Mouse (Mus musculus) kidney, embryonic 15.5 days (tissue): ENCODE measurements at regions not wholly inside any gene's neighbourhood (a gene's known extent, or its start where the extent isn't known, plus 50 kb on each side); places are given as distances from the start of the nearest gene placed in this dataset.

Experiments used
- ATAC-seq: fragments of 200-750 bp; cut with Nextera tagmentation; replicated peaks from 2 replicates; pipeline ENCODE4 v1.8.0; 2017; ENCODE audit warnings: moderate TSS enrichment; ENCODE audit not compliant: low FRiP score
- H3K27ac ChIP-seq: fragments of 300-500 bp; sonication (generic); 2 replicates; pipeline ENCODE4 v1.5.1; 2015; ENCODE audit warnings: mild to moderate bottlenecking, inconsistent platforms
- H3K27me3 ChIP-seq: fragments of 300-500 bp; sonication (generic); 2 replicates; pipeline ENCODE4 v1.6.1; 2015; ENCODE audit warnings: inconsistent platforms
- H3K36me3 ChIP-seq: fragments of 300-500 bp; sonication (generic); 2 replicates; pipeline ENCODE4 v1.6.1; 2015; ENCODE audit warnings: inconsistent platforms
- H3K4me1 ChIP-seq: fragments of 300-500 bp; sonication (generic); 2 replicates; pipeline ENCODE4 v1.6.1; 2015; ENCODE audit warnings: inconsistent platforms
- H3K4me2 ChIP-seq: fragments of 300-500 bp; sonication (generic); 2 replicates; pipeline ENCODE4 v1.6.1; 2015; ENCODE audit warnings: moderate library complexity, mild to moderate bottlenecking, inconsistent platforms
- H3K4me3 ChIP-seq: fragments of 300-500 bp; sonication (generic); replicated peaks from 2 replicates; pipeline ENCODE4 v1.5.1; 2015; ENCODE audit warnings: mild to moderate bottlenecking, inconsistent platforms
- H3K9ac ChIP-seq: fragments of 300-500 bp; sonication (generic); 2 replicates; pipeline ENCODE4 v1.6.1; 2015; ENCODE audit warnings: mild to moderate bottlenecking, inconsistent platforms
- H3K9me3 ChIP-seq: fragments of 300-500 bp; sonication (generic); replicated peaks from 2 replicates; pipeline ENCODE4 v1.6.1; 2016; ENCODE audit warnings: inconsistent platforms
- WGBS: fragments of 180-500 bp; shearing (Covaris S2); methylation state at CpG from one replicate; pipeline ENCODE4 v1.1.7; 2015; ENCODE audit warnings: mixed read lengths; 5-methylcytosine and 5-hydroxymethylcytosine counted together

DNA sequence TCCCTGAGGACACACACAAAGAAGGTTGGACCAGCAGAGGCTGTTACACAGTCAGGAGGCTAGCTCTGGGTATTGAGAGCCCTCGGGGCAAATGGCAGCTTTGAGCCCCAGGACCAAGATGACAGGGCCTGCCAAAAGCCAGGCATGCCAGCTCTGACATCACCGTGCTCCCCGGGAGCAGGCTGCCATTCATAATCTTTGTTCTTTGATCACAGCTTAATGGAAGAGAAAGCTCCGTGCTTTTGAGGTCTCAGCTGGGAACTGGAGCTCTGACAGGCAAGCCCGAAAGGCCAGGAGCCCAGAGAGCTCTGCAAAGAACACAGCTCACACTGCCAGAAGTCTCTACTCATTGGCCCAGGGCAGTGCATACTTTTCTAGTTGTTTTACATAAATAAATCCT is 150.7 kb downstream of the Klhl25 start:
- Histone ChIP-seq H3K9ac (no peak overlapping the region), H3K27ac (no peak overlapping the region), H3K9me3 (no peaks in the 10 kb centered on the region), H3K4me2 (no peak overlapping the region), H3K4me1 (no peaks in the 10 kb centered on the region), H3K27me3 (no peaks in the 10 kb centered on the region), H3K4me3 (no peak overlapping the region), H3K36me3 (no peaks in the 10 kb centered on the region)
- 57% methylated on average over 5 of the region's 5 CpGs for WGBS
- no peak for ATAC-seq

DNA sequence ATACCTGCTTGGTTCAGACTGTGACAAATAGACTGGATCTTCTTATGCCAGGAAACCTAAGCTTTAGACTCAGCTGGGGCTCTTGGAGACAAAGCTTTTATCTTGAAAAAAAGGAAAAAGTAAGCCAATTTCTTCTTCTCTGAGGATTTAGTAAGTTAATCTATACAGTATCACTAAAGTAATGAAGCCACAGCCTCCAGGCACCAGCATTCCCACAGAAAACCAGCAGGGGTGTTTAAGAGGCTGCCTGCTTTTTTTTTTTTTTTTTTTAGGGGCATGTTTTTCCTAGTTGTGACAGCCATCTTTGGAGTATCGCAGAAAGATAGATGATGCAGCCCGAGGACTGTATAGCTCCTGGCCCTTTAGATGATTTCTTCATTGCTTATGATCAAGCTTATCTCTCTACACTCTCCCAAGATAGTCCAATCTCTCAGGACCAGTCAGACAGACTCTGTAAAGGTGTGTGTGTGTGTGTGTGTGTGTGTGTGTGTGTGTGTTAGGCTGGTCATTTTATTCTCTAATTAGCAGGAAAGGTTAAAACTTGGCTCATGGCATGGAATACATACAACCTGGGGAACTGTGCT is 151.3 kb downstream of the Klhl25 start:
- Histone ChIP-seq H3K4me1 (no peaks in the 10 kb centered on the region), H3K9ac (no peak overlapping the region), H3K9me3 (no peaks in the 10 kb centered on the region), H3K4me3 (no peak overlapping the region), H3K27me3 (no peaks in the 10 kb centered on the region), H3K36me3 (no peaks in the 10 kb centered on the region), H3K4me2 (no peak overlapping the region), H3K27ac (no peak overlapping the region)
- no peak for ATAC-seq
- 83% methylated on average over 2 of the region's 2 CpGs for WGBS

DNA sequence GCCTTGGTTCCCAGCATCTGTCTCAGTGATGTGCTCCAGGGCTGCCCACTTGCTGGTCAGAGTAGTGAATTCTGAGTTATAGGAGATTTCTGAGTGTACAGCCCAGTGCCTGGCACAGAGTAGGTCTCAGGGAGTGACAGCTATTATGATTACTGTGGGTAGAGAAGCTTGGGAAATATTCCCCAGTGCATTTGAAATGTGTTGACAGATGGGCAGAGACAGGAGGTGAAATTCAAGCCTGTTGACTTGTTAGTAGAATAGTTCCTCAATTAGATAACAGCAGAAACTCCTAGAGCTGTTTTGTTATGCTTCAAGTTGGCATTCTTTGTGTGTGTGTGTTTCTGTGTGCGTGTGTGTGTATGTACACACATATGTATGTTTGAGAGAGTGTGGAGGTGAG is 152.9 kb downstream of the Klhl25 start:
- Histone ChIP-seq H3K36me3 (no peaks in the 10 kb centered on the region), H3K9ac (no peak overlapping the region), H3K4me3 (no peak overlapping the region), H3K4me2 (no peak overlapping the region), H3K9me3 (no peaks in the 10 kb centered on the region), H3K4me1 (no peaks in the 10 kb centered on the region), H3K27me3 (no peaks in the 10 kb centered on the region), H3K27ac (no peak overlapping the region)
- ATAC-seq = no peak
- WGBS = 88% methylated on average over 1 of the region's 1 CpGs

DNA sequence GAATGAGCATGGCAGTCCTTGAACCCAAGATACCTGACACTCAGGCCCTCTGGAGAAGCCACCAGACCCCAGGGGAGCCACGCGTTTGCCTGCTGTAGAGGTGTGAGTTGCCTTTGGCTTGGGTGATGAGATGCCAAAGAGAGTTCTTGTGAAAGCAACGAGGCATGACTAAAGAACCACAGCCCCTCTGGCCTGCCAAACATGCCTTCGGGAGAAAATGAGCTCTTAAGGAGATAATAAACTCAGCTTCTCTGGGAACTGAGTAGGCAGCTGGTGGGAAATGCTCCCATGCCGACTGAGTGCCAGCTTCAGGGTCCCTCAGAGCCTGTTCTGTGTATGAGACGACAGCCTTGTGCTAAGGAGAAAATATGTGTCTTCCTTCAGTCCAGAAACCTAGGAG is 160.1 kb downstream of the Klhl25 start:
- WGBS = 42% methylated on average over 6 of the region's 6 CpGs
- Histone ChIP-seq H3K4me3 (no peak overlapping the region), H3K4me2 (no peak overlapping the region), H3K9me3 (no peaks in the 10 kb centered on the region), H3K4me1 (no peaks in the 10 kb centered on the region), H3K36me3 (no peaks in the 10 kb centered on the region), H3K9ac (no peak overlapping the region), H3K27ac (no peak overlapping the region), H3K27me3 (no peaks in the 10 kb centered on the region)
- ATAC-seq = no peak

DNA sequence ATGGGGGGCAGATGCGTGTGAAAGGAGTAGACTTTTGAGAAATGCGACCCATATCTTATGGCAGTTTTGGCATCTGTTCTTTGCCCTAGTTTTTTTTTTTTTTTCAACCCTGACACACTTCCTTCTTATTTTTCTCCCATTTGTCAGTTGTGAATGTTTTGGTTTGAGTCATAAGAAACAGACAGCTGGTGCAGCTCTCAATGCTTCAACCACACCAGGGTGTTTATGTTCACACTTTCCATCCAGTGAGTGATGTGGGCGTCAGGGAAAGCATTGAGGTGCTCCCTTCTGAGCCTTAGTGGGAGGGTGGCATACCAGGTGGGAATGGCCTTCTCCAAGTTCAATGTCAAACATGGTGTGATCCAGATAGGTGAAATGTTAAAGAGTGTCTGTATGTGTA is 181.9 kb upstream of the Agbl1 start:
- no peak overlapping the region for H3K4me3 ChIP-seq
- no peak for ATAC-seq

DNA sequence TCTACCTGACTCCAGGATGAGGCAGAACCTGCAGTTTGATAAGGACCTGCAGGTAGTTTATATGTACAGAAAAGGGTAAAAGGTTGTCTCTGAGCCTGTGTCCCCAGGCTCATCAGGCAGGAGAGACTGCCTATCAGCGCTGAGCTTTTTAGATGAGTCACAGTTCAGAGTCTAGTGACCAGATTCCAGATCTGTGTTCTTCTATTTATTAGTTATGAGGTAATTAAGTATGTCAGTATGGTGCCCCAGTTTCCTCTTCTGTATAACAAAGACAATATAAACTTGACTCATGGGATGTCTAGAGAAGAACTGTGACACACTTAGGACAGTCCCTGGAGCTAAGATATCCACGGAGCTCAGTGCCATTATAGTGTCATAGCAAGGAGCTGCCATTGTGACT is 180.3 kb upstream of the Agbl1 start:
- no peak overlapping the region for H3K9ac ChIP-seq
- no peaks in the 10 kb centered on the region for H3K4me1 ChIP-seq
- H3K4me2 ChIP-seq = no peak overlapping the region
- H3K27me3 ChIP-seq = no peaks in the 10 kb centered on the region
- no peak for ATAC-seq
- no peaks in the 10 kb centered on the region for H3K9me3 ChIP-seq
- no peak overlapping the region for H3K4me3 ChIP-seq
- 79% methylated on average over 2 of the region's 2 CpGs for WGBS
- no peaks in the 10 kb centered on the region for H3K36me3 ChIP-seq
- H3K27ac ChIP-seq = no peak overlapping the region

More for the DNA sequence above, 181.9 kb upstream of the Agbl1 start:
- WGBS = 66% methylated on average over 3 of the region's 3 CpGs
- H3K36me3 ChIP-seq = no peaks in the 10 kb centered on the region
- H3K27ac ChIP-seq = no peak overlapping the region
- no peak overlapping the region for H3K4me2 ChIP-seq
- no peaks in the 10 kb centered on the region for H3K4me1 ChIP-seq
- no peaks in the 10 kb centered on the region for H3K9me3 ChIP-seq
- no peaks in the 10 kb centered on the region for H3K27me3 ChIP-seq
- H3K9ac ChIP-seq = no peak overlapping the region

DNA sequence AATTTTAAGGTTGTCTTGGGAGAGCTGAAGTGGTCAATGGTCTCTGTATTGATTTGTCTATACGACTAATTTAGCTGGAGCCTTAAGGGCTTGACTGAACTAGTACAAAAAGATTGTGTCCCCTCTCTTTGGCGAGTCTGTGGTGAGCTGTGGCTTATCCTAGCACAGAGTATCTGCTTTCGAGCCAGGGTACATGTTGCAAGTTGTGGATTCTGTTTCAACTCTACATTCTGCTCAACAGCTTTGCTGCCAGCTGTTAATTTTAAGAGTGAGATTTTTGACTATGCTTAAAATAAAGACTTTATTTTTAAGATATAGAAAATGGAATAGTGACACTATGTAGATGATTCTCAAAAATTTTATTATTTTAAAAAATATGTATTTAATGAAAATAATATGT is 175.8 kb upstream of the Agbl1 start:
- Histone ChIP-seq H3K9me3 (no peaks in the 10 kb centered on the region), H3K4me1 (no peaks in the 10 kb centered on the region), H3K4me2 (no peak overlapping the region), H3K27ac (no peak overlapping the region), H3K9ac (no peak overlapping the region), H3K36me3 (no peaks in the 10 kb centered on the region), H3K4me3 (no peak overlapping the region), H3K27me3 (no peaks in the 10 kb centered on the region)
- no peak for ATAC-seq
- WGBS = 82% methylated on average over 3 of the region's 3 CpGs

DNA sequence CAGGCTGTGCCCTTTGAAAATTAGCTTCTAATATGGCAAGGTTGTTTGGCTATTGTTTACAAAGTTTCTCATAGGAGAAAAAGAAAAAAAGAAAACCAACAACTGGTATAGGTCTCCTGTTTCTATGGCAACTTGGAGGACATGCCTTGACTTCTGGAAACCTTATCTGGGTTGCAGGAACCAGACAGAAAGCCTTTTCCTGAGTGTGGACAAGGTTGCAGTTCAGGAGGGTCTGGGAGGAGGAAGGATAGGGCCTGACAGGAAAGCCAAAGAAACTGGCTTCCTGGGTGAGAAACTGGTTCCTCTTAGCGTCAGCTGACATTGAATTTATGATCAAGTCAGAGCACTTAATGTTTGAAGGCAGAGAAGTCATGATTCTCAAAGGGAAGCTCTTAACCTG is 130.5 kb upstream of the Agbl1 start:
- Histone ChIP-seq H3K27me3 (no peaks in the 10 kb centered on the region), H3K9me3 (no peaks in the 10 kb centered on the region), H3K27ac (no peak overlapping the region), H3K4me1 (no peaks in the 10 kb centered on the region), H3K9ac (no peak overlapping the region), H3K4me2 (no peak overlapping the region), H3K4me3 (no peak overlapping the region), H3K36me3 (no peaks in the 10 kb centered on the region)
- ATAC-seq = no peak
- WGBS = 45% methylated on average over 1 of the region's 1 CpGs

DNA sequence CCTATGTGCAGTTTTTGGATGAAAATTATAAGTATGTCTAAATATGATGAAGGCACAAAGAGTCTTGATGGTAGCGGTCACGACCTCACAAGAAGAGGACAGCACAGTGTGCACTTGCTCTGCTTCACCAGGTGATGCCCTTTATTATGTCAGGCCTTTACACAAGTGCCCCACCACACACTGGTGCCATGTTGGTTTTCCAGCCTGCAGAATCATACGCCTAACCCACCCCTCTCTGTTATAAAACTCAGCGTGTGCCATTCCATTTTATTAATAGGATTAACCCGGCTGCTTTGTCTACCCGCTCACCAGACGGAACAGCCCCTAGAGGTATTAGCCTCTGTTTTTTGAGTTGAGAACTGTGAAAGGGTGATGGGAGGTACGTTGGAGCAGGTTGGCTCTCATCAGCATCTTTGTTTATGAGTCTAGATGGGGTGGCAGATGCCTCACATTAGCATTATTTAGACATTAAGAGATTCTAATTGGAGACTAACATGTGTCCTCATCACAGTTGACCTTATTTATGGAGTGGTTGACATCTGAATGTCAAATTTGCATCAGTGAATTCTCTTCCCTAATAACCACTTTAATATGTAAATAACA is 108.3 kb upstream of the Agbl1 start:
- WGBS = 91% methylated on average over 8 of the region's 8 CpGs
- Histone ChIP-seq H3K4me3 (no peak overlapping the region), H3K4me2 (no peak overlapping the region), H3K36me3 (no peaks in the 10 kb centered on the region), H3K27me3 (no peaks in the 10 kb centered on the region), H3K9ac (no peak overlapping the region), H3K27ac (no peak overlapping the region), H3K4me1 (no peaks in the 10 kb centered on the region), H3K9me3 (no peaks in the 10 kb centered on the region)
- no peak for ATAC-seq

DNA sequence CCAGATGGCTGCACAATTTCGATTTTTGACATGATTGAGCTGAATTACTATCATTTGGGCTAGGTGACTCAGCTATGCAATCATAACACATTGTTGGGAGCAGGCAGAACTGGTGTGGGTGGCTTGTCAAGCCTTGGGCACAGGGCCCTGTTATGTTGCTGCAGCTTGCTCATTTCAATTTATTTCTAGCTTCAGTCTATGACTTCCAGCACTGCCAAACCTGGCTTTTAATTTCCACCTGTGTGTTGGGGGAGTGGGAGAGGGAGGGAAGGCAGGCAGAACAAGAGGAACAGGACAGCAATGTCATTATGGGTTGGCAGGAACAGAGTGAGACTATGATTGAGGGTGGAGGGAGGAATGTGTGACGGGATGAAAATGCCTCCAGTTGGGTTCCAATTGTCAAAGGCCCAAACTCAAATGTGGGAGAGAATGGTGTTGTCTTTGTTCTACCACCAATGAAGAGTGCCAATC is 102.0 kb upstream of the Agbl1 start:
- Histone ChIP-seq H3K4me1 (no peaks in the 10 kb centered on the region), H3K9ac (no peak overlapping the region), H3K27me3 (no peaks in the 10 kb centered on the region), H3K9me3 (no peaks in the 10 kb centered on the region), H3K36me3 (no peaks in the 10 kb centered on the region), H3K4me3 (no peak overlapping the region), H3K4me2 (no peak overlapping the region), H3K27ac (no peak overlapping the region)
- ATAC-seq = no peak
- WGBS = 66% methylated on average over 2 of the region's 2 CpGs

DNA sequence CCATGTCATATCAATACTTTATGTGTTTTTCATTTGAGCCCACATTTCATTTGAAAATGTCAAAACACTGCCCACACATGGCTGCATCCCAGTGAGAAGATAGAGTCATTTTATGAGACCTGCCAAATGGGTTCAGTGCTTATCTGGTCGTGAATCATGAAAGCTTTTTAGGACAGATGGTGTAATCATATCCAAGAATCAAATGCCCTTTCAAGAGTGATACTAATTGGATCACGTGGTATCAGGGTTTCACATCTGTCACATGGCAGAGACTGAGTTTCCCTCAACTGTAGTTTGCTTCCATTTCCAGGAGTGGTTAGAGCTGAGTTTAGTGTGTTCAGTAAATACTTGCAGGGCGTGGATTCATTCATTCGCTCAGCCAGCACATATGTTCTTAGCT is 87.2 kb upstream of the Agbl1 start:
- 67% methylated on average over 4 of the region's 4 CpGs for WGBS

DNA sequence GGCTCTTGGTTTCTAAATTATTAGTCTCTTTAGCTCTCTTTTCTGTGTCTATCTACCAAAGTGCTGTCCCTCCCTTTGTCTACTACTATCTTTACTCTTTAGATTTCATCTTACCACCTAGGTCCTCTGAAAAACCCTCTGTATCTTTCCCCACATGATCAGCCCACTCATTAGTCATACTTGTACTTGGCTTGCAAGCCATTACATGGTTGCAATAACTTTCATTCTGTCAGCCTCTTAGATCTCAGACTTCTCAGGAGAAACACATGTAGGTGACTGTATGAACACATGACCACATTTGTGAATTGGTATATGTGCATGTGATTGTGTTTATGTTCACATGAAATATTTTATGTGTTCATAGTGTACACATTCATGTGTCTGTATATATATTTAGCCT is 83.3 kb upstream of the Agbl1 start:
- H3K36me3 ChIP-seq = no peaks in the 10 kb centered on the region
- no peak for ATAC-seq
- H3K27me3 ChIP-seq = no peaks in the 10 kb centered on the region
- H3K4me2 ChIP-seq = no peak overlapping the region
- H3K4me1 ChIP-seq = no peaks in the 10 kb centered on the region
- H3K4me3 ChIP-seq = no peak overlapping the region
- no peaks in the 10 kb centered on the region for H3K9me3 ChIP-seq
- H3K9ac ChIP-seq = no peak overlapping the region
- H3K27ac ChIP-seq = no peak overlapping the region

More for the DNA sequence above, 87.2 kb upstream of the Agbl1 start:
- H3K4me2 ChIP-seq = no peak overlapping the region
- H3K4me1 ChIP-seq = no peaks in the 10 kb centered on the region
- no peak overlapping the region for H3K27ac ChIP-seq
- ATAC-seq = no peak
- H3K27me3 ChIP-seq = no peaks in the 10 kb centered on the region
- H3K4me3 ChIP-seq = no peak overlapping the region
- no peaks in the 10 kb centered on the region for H3K9me3 ChIP-seq
- H3K9ac ChIP-seq = no peak overlapping the region
- no peaks in the 10 kb centered on the region for H3K36me3 ChIP-seq

DNA sequence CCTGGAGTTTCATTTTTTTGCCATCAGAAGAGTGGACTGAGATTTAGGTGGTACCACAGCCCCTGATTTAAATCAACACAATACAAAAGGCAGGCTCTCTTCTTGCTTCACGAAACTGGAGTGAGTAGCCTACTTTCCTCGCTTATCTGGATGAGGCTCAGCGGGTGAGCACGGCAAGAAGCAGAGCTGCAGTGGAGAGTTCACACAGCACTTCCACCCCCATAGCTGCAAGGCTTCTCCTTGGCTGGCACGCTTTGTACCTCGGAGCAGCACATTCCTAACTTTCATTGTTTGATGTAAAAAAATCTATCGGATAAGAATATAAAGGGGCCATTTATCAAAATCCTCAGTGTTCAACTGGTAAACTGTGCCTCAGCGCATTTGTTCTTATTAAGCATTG is 72.8 kb upstream of the Agbl1 start:
- no peak overlapping the region for H3K27ac ChIP-seq
- ATAC-seq = no peak
- H3K27me3 ChIP-seq = no peaks in the 10 kb centered on the region
- H3K4me3 ChIP-seq = no peak overlapping the region
- H3K4me2 ChIP-seq = no peak overlapping the region
- no peaks in the 10 kb centered on the region for H3K36me3 ChIP-seq
- H3K9ac ChIP-seq = no peak overlapping the region
- WGBS = 57% methylated on average over 8 of the region's 8 CpGs
- no peaks in the 10 kb centered on the region for H3K9me3 ChIP-seq
- H3K4me1 ChIP-seq = no peaks in the 10 kb centered on the region
